Mouse (Mus musculus): ENCODE data around the gene Mical2. TPM values are rescaled to one million over a fixed set of nuclear protein-coding genes. Genes with fewer than 3 reads are reported as not detected.

Gene Mical2
- polyA plus RNA-seq, 1 experiment from 2014 or later = 11.7 TPM

DNA sequence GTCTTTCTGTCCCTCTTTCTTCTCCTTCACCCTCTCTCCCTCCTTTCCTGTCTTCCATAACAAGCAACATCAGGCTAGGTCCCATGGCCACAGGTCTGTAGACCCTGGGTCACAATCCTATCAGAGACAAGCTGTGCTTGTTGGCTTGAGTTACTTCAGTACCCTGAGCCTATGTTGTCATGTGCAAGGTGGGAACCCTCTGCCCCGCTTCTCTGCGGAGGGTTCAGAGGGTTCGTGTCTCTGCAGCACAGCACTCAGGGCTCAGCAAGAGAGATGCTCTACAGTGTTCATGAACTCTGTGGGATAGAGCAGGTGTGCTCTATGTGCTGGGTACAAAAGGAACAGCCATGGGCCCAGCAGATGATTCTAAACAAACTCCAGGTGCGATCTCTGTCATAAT is 16.0 kb upstream of the Mical2 start:
- no peaks in the 10 kb centered on the region for H3K27me3 ChIP-seq
- no peaks in the 10 kb centered on the region for H3K9me3 ChIP-seq (replicated peaks)
- WGBS = 86% methylated on average over 4 of the region's 4 CpGs
- H3K4me3 ChIP-seq (replicated peaks) = no peak overlapping the region
- no peaks in the 10 kb centered on the region for H3K36me3 ChIP-seq
- H3K27ac ChIP-seq (replicated peaks) = no peak overlapping the region
- H3K4me2 ChIP-seq (replicated peaks) = no peak overlapping the region
- no peak overlapping the region for H3K9ac ChIP-seq
- ATAC-seq (ENCODE audit: insufficient number of reproducible peaks, low FRiP score, low TSS enrichment, low read depth) = no peak
- H3K4me1 ChIP-seq = peaks cover 8% of the 10 kb centered on the region; the same call in 1 of the 2 replicates

DNA sequence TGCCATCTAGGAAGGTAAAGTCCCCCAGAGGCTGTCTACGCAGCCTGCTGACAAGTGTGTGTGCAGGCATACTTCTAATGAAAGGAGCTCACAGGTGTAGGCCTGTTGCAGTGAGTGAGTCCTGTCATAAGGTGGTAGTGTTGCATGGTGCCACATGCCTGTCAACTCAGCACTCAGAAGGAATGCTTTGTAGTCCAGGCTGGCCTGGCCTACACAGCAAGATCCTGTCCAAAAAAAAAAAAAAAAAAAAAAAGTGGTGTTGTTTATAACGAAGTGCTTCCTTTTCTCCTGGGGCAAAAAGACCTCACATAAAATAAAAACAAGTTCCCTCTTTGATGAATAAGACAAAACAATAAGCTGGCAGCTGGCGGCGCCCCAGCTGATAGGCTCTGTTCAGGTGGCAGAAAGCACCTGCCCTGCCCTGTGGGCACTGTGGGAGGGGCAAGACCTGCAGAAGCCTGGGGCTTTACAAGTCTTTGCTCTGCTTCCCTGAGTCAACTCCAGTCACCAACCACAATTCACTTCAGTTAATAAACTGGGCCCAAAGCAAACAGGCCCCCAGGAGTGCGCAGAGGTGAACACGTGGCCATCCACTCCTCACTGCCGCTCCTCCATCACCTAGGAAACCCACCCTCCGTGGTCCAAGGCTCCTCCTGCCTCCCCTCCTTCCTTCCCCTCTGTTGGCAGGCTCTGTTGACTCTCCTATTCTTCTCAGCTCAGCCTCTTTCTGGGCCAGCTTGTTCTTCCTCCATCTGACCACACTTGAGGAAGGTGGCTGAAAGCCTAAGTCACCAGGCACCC is 12.5 kb upstream of the Mical2 start:
- peaks cover 8% of the 10 kb centered on the region; the same call in 1 of the 2 replicates for H3K4me1 ChIP-seq
- no peak overlapping the region for H3K27ac ChIP-seq (replicated peaks)
- H3K27me3 ChIP-seq = no peaks in the 10 kb centered on the region
- peak; percentile 40 for ATAC-seq (ENCODE audit: insufficient number of reproducible peaks, low FRiP score, low TSS enrichment, low read depth)
- WGBS = 48% methylated on average over 8 of the region's 8 CpGs
- no peak overlapping the region for H3K9ac ChIP-seq
- no peak overlapping the region for H3K4me2 ChIP-seq (replicated peaks)
- no peaks in the 10 kb centered on the region for H3K9me3 ChIP-seq (replicated peaks)
- H3K4me3 ChIP-seq (replicated peaks) = no peak overlapping the region
- no peaks in the 10 kb centered on the region for H3K36me3 ChIP-seq

DNA sequence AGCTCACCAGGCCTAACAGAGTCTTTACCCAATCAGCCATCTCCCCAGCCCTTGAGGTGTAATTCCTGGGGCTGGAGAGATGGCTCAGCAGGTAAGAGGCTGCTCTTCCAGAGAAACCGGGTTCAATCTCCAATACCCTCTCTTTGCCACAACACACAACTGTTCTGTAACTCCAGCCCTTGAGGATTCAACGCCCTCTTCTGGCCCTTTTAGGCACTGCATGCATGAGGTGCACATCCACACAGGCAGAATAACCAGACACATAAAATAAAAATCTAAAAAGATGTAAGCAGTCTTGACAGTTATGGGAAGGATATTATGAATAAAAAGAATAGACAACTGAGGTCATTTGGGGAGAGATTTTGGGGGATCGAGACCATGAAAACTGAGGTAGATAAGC is 9.8 kb upstream of the Mical2 start:
- H3K9me3 ChIP-seq (replicated peaks) = no peaks in the 10 kb centered on the region
- no peak overlapping the region for H3K4me3 ChIP-seq (replicated peaks)
- no peak overlapping the region for H3K9ac ChIP-seq
- H3K4me1 ChIP-seq = peaks cover 8% of the 10 kb centered on the region; the same call in 1 of the 2 replicates
- no peaks in the 10 kb centered on the region for H3K27me3 ChIP-seq
- WGBS = 83% methylated on average over 3 of the region's 3 CpGs
- no peak for ATAC-seq (ENCODE audit: insufficient number of reproducible peaks, low FRiP score, low TSS enrichment, low read depth)
- H3K36me3 ChIP-seq = no peaks in the 10 kb centered on the region
- H3K27ac ChIP-seq (replicated peaks) = no peak overlapping the region
- H3K4me2 ChIP-seq (replicated peaks) = no peak overlapping the region

DNA sequence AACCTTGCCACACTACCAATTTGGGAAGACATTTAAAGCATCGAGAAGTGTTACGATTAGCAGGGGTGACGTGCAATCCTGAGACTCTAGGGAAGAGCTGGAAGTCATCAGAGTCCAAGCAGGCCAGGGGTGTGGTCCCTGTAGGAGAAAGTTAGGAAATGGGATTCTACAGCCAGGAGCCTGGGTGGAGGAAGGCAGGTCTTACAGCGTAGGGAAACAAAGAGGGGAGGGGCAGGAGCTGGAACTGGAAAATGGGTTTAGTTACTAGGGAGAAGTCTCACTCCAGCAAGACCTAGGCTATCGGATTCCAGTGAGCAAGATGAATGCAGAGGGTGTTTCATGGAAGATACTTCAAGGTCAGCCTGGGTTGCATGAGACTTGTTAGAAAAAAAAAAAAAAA is 8.9 kb upstream of the Mical2 start:
- H3K4me3 ChIP-seq (replicated peaks) = no peak overlapping the region
- WGBS = 58% methylated on average over 5 of the region's 5 CpGs

DNA sequence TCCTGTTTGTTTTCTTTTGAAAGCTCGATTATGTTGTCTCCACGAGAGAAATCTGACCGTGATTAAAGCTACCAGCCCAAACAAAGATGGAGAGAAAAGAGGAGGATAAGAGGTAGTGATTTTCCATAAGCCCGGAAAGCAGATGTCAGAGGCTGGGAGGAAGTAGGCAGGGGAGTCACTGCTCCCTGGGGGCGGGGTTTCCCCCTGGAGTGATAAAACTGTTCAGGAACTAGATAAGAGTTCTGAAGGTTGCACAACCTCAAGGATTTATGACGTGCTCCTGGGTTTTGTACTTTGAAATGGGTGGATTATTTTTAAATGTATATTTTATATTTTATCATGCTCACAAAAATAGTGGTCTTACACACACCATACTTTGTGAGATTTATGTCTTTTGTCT is 8.4 kb upstream of the Mical2 start:
- no peaks in the 10 kb centered on the region for H3K9me3 ChIP-seq (replicated peaks)
- H3K4me1 ChIP-seq = peaks cover 8% of the 10 kb centered on the region; the same call in 1 of the 2 replicates
- no peaks in the 10 kb centered on the region for H3K27me3 ChIP-seq
- H3K9ac ChIP-seq = no peak overlapping the region
- no peak overlapping the region for H3K27ac ChIP-seq (replicated peaks)
- H3K4me3 ChIP-seq (replicated peaks) = no peak overlapping the region
- H3K36me3 ChIP-seq = no peaks in the 10 kb centered on the region
- WGBS = 30% methylated on average over 6 of the region's 6 CpGs
- no peak for ATAC-seq (ENCODE audit: insufficient number of reproducible peaks, low FRiP score, low TSS enrichment, low read depth)
- H3K4me2 ChIP-seq (replicated peaks) = no peak overlapping the region

More for the DNA sequence above, 8.9 kb upstream of the Mical2 start:
- no peak overlapping the region for H3K9ac ChIP-seq
- no peak for ATAC-seq (ENCODE audit: insufficient number of reproducible peaks, low FRiP score, low TSS enrichment, low read depth)
- no peak overlapping the region for H3K27ac ChIP-seq (replicated peaks)
- H3K4me2 ChIP-seq (replicated peaks) = no peak overlapping the region
- H3K4me1 ChIP-seq = peaks cover 8% of the 10 kb centered on the region; the same call in 1 of the 2 replicates
- no peaks in the 10 kb centered on the region for H3K36me3 ChIP-seq
- H3K27me3 ChIP-seq = no peaks in the 10 kb centered on the region
- no peaks in the 10 kb centered on the region for H3K9me3 ChIP-seq (replicated peaks)

DNA sequence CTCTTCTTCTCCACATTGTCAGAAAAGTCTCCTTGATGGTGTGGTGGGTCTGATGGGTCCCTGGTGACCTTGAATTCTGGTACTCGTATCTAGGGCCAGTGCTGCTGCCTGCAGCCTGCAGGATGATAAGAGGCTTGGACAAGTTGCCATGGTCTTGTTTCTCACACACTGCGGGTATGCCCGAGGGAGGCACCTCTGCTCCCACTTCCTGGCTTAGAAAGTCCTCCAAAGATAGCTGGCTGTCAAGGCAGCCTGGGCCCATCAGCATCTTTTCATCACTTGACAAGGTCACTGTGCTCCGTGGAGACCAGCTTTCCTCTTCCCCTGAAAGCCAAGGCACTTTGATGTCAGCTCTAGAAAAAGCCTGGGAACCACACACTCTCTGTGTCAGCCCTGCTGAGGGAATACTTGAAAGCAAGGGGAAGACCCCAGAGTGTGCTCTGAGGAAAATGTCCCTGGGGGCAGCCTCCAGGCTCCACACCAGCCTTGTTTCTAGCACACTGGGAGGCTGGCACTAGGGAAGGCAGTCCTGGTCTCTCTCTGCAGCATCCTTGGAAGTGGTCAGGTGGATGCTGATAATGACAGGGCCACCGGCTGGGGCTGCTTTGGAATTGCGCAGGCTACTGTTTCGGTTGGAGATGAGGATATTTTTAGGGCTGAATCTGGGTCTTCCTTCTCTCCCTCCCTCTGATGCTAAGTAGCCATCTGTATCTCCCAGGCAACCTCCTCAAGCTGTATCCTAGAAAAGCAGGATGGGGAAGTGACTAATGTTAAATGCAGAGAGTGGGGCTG is 2.7 kb upstream of the Mical2 start:
- peaks cover 43% of the 10 kb centered on the region for H3K27me3 ChIP-seq

DNA sequence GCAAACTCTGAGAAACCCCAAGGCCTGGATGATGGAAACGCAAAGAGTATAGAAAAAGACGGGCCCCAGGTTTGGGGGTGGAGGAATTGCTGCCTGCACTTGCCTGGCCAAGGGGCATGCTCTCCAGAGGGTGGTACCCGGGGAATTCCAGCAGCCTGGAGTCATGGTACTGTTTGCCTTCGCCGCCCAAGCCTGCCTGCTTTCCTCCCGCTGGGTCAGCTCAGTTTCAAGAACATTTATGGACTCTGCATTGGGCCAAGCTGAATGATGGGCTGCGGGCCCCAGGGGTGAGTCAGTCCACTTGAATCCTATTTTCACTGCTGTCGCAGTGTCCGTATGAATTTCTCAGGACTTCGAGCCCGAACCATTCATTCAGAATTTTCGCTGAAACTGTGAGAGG is 802 bp upstream of the Mical2 start:
- H3K27ac ChIP-seq (replicated peaks) = no peak overlapping the region
- peaks cover 27% of the 10 kb centered on the region for H3K4me1 ChIP-seq
- H3K27me3 ChIP-seq = peaks cover 44% of the 10 kb centered on the region
- WGBS = 62% methylated on average over 12 of the region's 12 CpGs
- no peaks in the 10 kb centered on the region for H3K36me3 ChIP-seq
- peak overlapping the region; percentile 99; the same call in 1 of the 2 replicates for H3K4me2 ChIP-seq (replicated peaks)
- H3K9ac ChIP-seq = no peak overlapping the region
- no peak for ATAC-seq (ENCODE audit: insufficient number of reproducible peaks, low FRiP score, low TSS enrichment, low read depth)
- H3K4me3 ChIP-seq (replicated peaks) = no peak overlapping the region
- H3K9me3 ChIP-seq (replicated peaks) = no peaks in the 10 kb centered on the region

More for the DNA sequence above, 2.7 kb upstream of the Mical2 start:
- peaks cover 27% of the 10 kb centered on the region for H3K4me1 ChIP-seq
- no peak overlapping the region for H3K27ac ChIP-seq (replicated peaks)
- no peak overlapping the region for H3K4me2 ChIP-seq (replicated peaks)
- H3K36me3 ChIP-seq = no peaks in the 10 kb centered on the region
- ATAC-seq (ENCODE audit: insufficient number of reproducible peaks, low FRiP score, low TSS enrichment, low read depth) = no peak
- H3K9me3 ChIP-seq (replicated peaks) = no peaks in the 10 kb centered on the region
- H3K4me3 ChIP-seq (replicated peaks) = no peak overlapping the region
- 54% methylated on average over 7 of the region's 7 CpGs for WGBS
- H3K9ac ChIP-seq = no peak overlapping the region

DNA sequence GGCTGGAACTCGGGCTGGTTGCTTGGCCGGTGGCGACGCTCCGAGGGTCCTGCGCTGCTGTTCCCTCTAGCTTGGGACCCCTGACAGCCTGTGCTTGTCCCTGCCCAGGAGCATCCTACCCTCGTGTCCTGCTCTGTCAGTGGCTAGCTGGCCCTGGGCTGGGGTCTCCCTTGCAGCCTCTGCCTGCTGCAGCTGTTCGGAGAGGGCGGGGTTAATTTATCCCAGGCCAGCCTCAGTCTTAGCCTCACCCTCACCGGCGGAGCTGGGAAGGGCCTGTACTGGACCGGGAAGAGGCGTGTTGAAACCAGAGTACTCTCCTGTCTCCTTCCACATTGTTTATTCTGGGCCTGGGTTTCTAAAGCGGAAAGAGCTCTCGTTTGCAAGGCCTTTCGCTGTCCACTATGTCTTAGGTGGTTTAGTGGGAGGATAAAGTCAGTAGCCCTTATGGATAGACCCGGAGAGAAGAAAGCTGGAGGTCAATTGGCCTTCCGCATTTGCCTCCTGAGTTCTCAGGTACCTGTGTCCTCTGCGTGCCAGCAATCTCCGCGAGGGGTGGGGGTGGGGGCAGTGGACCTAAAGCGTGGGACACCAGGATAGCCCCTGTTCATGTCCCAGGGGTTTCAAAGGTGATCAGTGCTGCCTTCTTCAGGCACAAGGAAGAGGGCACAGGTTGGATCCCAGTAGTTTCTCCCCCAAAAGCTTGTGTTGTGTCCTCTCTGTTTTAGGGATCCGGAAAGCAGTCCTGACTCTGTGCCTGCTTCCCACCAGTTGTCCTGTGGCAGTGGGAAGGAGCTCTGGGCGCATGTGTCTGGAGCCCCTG is 1.0 kb downstream of the Mical2 start:
- Histone ChIP-seq H3K9ac (0 out of 2 replicates have a peak overlapping the region, but pooled peaks have one; percentile 29), H3K27ac (replicated peaks) (no peak overlapping the region), H3K4me2 (replicated peaks) (peak overlapping the region; percentile 99), H3K9me3 (replicated peaks) (no peaks in the 10 kb centered on the region), H3K4me1 (peaks cover 27% of the 10 kb centered on the region), H3K27me3 (peaks cover 44% of the 10 kb centered on the region), H3K4me3 (replicated peaks) (peak overlapping the region; percentile 59), H3K36me3 (no peaks in the 10 kb centered on the region)
- ATAC-seq (ENCODE audit: insufficient number of reproducible peaks, low FRiP score, low TSS enrichment, low read depth) = no peak
- 7% methylated on average over 24 of the region's 24 CpGs for WGBS

DNA sequence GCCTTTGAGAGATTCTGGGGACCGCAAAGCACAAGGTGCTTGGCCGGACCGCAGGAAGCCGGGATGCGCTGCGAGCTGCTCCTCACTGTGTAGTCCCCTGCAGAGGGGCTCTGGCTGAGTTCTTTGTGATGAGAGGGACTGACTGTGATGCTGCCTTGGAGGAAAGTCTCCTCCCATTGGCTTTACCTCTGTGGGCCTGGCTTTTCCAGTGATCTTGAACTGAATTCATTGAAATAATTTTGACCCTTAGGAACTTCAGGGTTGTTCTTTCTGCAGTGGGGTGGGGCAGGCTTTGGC is 1.6 kb downstream of the Mical2 start:
- Histone ChIP-seq H3K4me2 (replicated peaks) (peak overlapping the region; percentile 99), H3K4me1 (peaks cover 27% of the 10 kb centered on the region), H3K36me3 (no peaks in the 10 kb centered on the region), H3K27ac (replicated peaks) (no peak overlapping the region), H3K9me3 (replicated peaks) (no peaks in the 10 kb centered on the region), H3K4me3 (replicated peaks) (peak overlapping the region; percentile 59), H3K9ac (no peak overlapping the region), H3K27me3 (peaks cover 44% of the 10 kb centered on the region)
- ATAC-seq (ENCODE audit: insufficient number of reproducible peaks, low FRiP score, low TSS enrichment, low read depth) = no peak
- 42% methylated on average over 6 of the region's 6 CpGs for WGBS

DNA sequence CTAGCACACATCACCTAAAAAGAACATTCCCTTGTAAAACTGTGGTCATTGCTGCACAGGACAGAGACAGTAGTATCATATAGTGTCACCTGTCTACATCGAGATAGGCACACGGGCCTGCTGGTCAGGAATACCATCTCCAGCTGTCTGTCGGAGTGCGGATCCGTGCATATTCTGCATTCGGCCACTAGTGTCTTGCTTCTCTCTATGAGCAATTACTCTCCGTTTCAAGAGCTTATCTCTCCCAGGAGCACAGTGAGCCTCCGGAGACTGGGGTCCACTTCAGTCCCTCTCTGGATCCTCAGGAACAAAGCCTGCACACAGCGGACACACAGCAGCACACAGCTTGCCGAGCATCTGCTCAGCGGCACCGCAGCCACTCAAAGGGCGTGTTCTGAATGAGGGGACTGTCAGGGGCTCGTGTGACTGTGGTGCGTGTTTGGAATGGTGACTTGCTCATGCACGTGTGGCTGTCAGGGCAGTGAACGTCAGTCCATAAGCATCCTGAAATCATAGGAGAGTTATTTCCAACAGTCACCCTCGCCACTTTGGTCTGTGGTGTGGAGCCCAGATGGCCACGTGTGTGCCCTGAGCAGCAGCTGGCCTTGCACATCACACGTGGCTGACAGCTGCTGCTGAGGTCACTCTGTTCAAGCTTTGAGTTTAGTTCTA is 3.3 kb downstream of the Mical2 start:
- peaks cover 39% of the 10 kb centered on the region for H3K4me1 ChIP-seq
- H3K9ac ChIP-seq = no peak overlapping the region
- H3K36me3 ChIP-seq = no peaks in the 10 kb centered on the region
- H3K27ac ChIP-seq (replicated peaks) = no peak overlapping the region
- H3K4me3 ChIP-seq (replicated peaks) = no peak overlapping the region
- 53% methylated on average over 20 of the region's 20 CpGs for WGBS
- no peaks in the 10 kb centered on the region for H3K9me3 ChIP-seq (replicated peaks)
- ATAC-seq (ENCODE audit: insufficient number of reproducible peaks, low FRiP score, low TSS enrichment, low read depth) = peak; percentile 51
- H3K4me2 ChIP-seq (replicated peaks) = no peak overlapping the region
- H3K27me3 ChIP-seq = peaks cover 32% of the 10 kb centered on the region
